Mouse (Mus musculus) cerebellum, postnatal 4 days (tissue): ENCODE results near the gene Ywhag.

Source experiments
- DNase-seq, 2 experiments: peaks; one replicate each; pipeline ENCODE4 v3.0.0; 2022; ENCODE audit warnings: low spot score in 2 of 2, mixed read lengths in 1 of 2

Gene Ywhag

DNA sequence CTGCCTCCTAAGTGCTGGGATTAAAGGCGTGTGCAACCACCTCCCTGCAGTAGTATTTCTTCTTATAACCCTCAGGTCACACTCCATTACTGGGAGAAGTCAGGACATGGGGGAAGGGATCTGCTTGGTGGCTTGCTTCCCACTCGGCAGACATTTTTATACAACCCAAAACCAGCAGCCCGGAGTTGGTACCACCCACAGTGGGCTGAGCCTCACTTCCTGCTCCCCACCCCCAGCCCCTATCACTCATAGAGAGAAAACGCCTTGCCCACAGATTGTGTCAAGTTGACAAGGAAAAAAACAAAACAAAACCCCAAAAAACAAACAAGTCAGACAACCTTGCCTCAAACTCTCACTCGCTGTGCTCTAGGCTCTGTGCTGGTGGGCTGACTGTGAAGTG, 21.2 kb downstream of the Ywhag start:
- DNase-seq, result no peak

DNA sequence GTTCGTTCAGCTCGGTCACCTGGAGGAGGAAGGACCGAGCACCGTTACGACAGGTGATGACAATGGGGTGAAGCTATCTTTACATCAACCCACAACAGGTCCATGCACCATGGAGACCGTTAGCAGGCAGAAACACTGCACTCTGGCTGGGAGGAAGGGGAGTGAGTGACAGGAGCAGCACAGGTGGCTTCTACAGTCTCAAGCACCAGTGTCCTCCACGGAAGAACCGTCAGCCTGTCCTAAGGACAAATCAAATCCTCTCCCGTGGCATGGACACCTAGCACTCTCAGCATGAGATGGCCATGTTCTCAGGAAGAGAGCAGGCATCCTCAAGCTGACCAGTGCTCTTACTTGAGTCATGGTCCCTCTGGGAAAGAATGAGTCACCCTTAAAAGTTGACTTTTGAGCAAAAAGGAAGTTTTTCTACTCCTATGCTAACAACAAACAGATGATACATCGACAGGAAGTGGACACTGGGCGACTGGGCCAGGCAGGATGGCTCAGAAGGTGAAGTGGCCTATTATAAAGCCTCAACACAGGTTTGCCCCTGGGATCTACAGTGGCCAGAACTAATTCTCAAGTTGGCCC, 22.7 kb downstream of the Ywhag start:
- DNase-seq, result no peak

DNA sequence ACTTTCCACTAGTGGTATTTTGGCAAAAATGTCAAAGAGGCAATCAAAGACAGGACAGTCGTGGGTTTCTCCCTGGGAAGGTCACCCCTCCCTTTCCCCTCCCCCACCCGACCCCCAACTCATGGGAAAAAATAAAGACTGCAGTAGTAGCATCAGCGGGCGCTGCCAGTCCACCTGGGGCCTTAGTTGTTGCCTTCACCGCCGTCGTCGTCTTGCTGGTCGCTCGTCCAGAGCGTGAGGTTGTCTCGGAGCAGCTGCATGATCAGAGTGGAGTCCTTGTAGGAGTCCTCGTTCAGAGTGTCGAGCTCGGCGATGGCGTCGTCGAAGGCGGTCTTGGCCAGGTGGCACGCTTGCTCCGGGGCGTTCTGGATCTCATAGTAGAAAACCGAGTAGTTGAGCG, 23.6 kb downstream of the Ywhag start:
- no peak for DNase-seq

DNA sequence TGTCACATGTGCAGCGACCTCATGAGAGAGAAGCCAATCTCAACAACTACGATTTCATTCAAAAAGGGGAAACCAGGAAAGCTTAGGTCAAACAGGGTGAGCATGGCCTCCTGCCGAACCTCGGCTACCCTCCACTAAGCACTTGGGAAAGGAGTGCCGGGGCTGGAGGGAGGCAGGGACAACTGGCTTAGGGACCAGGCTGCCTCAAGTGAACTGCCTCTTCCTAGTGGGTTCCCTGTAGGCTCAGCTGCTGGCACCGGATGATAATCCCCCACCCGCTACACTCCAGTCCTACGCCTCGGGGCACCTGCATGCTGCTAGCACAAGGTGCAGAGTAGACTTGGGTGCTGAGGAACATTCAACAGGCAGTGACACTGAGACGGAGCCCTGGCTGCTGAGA, 24.8 kb downstream of the Ywhag start:
- DNase-seq, result no peak

DNA sequence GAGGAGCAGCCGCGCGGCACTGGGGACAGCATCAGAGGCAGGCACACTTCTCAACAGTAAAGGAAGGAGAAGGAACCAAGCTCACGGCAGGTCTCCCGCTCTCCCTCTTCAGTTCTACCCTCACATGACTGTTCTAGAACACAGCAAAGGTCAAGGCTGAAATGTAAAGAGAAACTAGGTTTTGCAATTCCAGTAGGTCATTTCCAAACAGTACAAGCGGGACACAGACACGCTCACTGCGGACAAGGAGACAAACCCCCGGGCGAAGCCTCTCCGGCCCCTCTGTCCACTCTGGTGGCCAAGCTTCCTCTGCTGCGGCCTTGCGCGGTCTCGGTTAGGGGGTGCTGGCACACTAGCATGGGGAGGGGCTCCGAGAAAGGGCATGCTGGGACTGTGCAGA, 25.4 kb downstream of the Ywhag start:
- no peak for DNase-seq

DNA sequence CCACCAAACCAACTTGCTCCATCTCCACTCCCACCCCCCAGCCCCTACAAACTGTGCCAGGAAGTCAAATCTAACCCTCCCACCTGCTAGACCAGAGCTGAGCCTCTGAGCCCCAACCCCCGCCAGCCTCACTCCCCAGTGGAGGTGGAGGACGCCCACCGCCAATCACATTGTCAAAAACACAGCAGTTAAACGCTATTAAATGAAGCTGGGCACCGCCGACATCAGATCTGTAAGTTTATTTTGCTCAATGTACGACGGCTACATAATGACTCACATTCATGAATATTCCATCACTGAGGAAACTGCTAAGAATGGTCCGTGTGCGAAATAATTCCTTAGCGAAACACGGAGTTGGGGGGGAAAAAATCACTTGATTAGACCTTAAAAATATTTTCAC, 26.2 kb downstream of the Ywhag start:
- no peak for DNase-seq

DNA sequence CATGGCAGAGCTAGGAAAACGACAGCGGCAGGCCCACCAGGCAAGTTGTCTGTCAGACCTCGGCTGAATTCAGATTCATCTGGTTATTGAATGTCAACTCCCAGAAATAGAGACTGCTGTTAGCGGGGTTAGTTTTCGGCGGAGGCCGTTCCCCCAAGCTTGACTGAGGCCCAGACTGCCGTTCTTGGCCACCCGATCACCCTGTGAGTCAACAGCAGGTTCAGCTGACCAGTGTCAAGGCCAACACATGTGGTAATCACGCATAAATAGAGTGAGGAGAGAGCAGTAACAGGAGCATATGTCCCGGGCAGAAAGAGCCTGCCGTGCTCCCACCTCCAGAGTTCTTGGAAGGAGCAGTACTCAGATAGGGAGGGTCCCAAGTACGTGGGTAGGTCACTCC, 27.2 kb downstream of the Ywhag start:
- no peak for DNase-seq

DNA sequence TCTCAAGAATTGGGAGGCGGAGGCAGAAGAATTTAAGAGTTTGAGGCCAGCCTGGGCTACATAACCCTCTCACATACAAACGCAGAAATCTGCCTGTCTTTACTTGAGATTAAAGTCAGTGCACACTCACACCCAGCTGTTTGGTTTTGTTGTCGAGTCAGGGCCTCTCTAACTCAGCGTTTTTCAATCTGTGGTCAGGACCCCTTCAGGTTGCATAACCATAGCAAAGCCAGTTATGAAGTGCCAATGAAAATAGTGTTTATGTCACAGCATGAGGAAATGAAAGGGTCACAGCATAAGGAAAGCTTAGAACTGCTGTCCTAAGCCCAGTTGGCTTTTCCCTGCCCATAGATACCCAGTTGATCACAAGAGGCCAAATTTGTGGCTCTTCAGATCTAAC, 27.6 kb downstream of the Ywhag start:
- no peak for DNase-seq

DNA sequence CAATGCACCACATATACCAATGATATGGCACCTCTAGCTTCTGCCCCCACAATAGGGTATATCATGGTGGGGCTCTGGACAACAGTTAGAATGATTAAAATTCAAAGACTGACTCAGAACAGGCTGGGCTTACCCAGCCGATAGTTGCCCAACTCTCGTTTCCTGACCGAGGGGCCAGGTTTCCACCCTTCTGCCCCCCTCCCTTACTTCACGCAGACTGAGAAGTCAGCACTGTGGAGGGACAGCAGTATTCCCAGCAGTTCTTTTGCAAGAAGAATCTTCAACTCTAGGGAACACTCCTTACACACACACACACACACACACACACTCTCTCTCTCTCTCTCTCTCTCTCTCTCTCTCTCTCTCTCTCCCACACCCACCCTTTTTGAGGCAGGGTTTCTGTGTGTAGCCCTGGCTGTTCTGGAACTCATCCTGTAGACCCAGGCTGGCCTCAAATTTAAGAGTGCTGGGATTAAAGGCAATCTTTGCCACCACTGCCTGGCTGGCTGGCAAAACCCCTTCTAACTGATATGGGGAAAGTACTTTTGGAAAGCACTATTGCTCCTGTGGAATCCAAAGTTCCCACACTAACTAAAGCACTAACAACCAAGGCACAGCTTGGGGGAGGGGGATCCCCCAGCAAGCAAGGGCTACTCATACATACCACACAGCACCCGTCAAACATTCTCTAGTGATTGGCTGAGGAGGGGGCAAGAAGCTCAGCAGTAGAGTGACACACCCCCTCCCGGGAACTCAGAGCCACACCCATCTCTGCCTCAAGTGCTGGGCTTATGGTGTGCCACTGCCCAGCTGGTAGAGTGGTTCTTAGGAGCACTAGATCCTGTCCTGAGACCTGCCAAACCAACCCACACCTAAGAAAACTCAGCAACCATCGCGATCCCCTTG, 28.8 kb downstream of the Ywhag start:
- DNase-seq, result no peak

DNA sequence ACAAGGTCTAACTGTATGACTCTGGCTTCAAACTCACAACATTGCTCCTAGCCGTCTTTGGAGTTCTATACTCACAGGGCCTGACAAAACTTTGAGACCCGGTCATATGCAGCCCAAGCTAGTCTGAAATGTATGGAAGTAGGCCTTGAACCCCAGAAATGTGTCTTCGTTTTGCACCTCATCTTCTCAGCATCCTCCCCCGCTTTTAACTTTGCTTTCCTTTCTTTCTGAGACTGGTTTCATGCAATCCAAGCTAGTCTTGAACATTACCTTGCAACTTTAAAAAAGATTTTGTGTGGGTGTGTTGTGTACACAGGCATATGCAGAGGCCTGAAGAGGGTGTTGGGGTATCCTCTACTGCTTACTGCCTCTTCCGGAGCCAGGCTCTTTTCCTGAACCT, 30.2 kb downstream of the Ywhag start:
- DNase-seq, result no peak

DNA sequence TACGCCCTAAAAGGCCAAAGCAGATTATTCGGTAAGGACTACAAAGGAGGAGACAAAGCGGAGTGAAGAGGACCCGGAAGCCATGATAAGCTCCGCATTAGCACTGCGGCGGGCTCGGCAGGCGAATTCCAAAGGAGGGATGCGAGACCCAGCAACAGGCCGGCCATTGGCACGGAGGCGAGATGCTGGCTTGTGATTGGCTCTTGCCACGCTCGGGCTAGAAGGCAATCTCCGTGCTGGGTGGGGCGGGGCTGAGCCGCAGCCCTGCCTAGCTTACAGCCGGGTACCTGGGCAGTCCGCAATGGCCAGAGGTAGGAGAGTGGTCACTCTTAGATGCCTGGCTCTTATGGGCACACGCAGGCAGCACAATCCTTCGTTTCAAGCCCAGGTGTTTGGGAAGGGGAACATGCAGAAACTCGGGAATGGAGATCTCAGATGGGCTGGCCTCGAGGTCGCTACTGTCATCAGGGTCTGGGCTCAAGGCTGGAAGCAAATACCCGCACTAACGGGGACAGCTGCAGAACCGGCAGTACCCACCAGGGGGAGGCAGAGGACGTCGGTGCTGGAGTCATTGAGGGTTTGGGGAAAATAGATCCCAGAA, 30.8 kb downstream of the Ywhag start:
- peak; percentile 91 to 96 for DNase-seq

DNA sequence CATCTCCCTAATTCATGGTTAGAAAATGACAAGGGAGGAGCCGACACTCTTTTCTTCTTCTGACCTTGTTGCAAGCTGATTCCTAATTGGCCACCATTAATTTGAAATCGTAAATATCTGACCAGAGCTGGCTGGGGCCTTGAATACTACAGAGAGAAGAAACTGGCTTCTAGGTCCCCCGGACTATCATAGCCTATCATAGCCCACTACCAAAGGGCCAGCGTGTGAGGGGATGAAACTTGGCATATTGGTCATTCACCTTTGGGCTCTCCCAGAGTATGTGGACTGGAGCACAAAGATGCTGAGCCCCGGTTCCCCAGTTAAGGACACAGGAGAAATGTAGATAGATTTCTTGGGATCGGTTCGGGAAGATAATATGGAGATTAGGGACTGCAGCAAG, 31.4 kb downstream of the Ywhag start:
- DNase-seq, result no peak

DNA sequence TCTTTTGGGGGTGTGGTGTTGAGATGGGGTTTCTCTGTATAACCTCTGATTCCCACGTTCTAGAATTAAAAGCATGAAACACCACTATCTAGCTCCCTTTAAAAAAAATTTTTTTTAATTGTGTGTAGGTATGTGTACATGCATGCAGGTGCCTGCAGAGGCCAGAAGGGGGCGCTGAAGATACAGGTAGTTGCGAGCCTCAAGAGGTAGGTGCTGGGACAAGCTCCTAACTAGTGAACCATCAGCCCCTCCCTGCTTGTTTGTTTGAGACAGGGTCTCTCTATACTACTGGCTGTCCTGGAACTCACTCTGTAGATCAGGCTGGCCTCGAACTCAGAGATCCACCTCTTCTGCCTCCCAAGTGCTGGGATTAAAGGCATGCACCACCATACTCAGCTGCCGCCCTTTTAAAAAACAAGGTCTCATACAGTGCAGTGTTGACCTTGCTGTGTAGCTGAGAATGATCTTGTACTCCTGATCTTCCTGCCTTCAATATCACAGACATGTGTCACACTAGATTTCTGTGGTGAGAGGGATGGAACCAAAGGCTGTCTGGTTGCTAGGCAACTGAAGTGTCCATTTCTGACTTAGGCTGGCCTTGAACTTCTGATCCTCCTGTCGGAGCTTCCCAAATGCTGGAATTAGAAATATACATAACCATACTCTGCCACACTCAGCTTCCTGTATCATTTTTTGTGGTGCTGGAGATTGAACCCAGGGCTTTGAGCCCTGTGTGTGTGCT, 32.9 kb downstream of the Ywhag start:
- no peak for DNase-seq

DNA sequence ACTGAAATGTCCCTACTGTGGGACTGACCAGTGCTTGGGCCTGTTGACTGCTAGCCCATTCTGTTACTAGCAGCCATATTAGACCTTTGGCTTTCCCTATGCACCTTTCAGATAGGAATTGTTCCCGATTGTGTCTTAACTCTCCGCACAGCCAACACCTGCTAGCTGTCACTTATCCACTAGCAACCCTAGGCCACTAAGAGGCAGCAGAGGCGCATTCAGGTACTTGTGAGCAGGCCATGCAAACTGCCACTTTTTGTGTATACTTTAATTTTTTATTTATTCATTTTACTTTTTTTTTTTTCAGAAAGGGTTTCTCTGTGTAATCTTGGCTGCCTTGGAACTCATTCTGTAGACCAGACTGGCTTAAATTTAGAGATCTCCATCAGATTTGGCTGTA, 33.7 kb downstream of the Ywhag start:
- DNase-seq, result no peak

DNA sequence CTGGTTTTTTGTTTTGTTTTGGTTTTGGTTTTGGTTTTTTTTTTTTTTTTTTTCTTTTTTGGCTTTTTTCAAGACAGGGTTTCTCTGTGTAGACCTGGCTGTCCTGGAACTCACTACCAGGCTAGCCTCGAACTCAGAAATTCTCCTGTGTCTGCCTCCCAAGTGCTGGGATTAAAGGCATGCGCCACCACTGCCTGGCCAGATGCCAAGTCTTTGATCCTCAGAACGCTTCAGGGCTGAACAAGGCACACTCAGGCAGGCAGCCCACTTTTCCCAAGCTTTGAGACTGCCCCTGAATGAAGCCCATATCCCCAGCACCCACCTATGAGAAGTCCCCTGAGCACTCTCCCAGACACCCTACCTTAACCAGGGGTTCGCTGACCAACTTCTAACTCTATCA, 34.6 kb downstream of the Ywhag start:
- no peak for DNase-seq

DNA sequence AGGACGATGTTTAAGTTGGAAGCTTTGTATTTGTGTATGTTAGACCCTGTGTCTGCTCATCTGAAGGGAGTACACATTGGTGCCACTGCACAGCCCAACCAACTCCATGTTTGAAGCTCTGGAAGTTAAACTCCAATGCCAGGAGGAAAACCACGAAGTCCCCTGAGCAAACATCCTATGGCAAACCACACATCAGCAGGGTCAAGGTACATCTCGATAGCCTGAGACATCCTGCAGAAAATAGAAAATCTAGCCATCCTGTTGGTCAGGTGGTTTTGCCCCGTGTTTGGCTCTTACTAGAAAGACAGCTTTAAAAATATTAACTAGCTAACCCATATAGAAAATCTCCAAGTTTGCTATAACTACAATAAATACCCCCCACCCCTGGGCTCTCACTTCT, 35.4 kb downstream of the Ywhag start:
- no peak for DNase-seq

DNA sequence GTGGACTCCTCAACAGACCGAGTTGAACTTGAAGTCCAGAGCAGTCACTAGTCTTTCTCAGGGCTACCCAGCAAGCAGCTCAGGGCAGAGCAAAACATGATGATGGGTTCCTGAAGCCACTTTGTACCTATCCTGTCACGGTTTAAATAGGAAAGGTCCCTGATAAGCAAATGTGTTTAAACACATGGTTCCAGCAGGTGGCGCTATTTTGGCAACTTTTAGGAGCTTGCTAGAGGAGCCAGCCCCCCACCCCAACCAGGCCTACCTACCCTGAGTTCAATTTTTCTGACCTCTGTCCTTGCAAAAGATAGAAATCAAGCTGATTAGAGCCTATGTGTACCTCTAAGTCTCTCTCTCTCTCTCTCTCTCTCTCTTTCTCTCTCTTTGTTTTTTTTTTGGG, 36.4 kb downstream of the Ywhag start:
- DNase-seq, result peak in 1 of 2 experiments; percentile 40

DNA sequence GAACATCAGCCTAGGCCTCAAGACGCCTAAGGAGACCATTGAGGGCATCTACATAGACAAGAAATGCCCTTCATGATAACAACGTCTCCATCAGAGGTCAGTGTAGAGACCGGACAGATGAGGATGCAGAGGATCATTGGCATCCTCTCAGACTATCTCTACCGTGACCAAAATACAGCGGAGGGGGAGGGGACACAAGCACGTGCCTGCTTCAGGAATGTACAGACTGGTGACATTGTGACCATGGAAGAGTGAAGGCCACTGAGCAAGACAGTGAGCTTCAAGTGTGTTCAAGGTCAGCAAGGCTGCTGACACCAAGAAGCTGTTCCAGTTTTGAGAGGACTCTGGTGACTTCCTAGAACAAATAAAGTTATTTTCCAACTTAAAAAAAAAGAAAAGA, 39.5 kb downstream of the Ywhag start:
- DNase-seq, result no peak

DNA sequence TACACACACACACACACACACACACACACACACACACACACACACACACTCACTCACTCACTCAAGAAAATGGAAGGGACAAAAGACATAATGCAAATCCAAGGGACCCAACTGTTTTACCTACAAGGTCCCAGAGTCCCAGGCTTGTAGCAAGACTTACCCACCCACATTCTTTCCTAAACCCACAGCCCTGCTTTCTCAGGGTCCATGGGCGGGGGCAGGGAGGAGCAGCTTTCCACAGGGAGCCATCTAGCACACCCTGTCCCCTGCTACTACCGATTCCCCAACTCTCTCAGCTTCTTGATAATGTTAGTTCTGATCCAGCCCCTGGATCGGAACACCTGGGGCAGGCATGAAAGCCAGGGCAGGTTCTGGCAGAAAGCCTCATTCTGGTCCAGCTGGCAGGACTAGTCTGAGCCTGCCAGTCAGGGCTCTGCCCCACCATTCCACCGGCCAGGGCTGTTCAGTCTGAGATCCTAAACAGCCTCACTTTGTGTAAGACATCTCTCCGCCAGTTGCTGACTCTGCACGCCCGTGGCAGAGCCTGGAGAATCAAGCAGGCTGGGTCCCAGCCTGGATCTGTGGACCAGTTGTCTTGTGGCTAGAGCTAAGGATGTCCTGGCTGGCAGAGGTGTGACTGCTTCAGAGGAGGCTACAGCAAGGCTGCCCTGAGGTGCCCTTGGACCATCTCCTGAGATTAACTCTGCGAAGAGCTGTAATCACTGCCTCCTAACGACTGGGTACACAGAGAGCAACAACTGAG, 41.6 kb downstream of the Ywhag start:
- no peak for DNase-seq

DNA sequence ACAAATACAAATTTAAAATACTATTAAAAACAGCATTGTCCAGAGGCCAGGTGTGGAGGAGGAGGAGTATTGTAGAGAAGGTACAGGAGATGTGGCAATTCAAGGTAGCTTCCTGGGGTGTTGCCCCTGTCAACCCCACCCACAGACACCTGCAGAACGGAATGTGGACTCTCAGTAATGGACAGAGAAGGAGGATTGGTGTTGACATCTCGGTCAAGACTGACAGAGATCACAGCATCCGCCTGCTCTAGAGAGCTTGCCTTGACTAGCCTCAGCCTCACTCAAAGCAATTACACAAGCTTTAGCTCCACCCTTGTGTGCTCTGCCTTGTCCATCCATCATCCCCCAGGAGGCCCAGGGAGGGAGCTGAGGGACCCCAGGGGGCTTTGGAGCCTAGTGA, 43.5 kb downstream of the Ywhag start:
- no peak for DNase-seq

DNA sequence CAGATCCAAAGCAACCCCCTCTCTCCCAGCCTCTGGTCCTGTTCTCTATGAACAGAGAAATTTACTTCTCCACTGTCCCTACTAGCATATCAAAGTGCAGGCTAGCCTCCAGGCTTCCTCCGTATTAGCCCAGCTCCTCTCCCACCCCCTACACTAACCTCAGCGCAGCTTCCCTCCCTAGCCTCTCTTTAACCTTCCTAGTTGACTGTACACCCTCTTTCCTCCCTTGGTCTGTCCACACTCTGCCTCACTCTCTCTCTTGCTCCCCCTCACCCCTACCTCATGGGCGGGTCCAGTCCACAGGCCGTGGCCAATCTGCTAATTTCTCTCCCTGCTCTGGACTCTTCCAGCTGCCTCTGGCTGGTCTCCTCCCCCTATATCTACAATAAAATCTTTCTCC, 44.1 kb downstream of the Ywhag start:
- DNase-seq, result no peak
